Comparison of ENCODE assay signal across 9 mouse cellular contexts in the genomic region with DNA sequence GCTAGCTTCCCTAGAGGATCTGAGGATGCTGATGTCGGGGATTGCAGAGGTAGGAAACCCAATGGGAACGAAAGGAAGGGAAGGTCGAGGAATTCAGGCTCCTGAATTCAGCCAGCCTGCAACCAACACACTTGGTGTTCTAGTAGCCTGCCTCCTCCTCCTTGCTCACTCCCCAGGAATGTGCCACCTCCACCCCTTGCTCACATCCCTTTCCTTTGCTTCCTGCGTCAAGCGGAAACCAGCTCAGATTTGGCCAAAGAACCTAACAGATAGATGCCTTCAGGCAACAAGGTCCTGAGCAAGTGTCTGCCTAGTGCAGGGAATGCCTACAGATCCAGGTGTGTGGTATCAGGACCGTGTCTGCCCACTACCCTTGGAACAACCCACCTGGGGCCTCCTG. TPM values are rescaled to one million over a fixed set of nuclear protein-coding genes. Genes with fewer than 3 reads are reported as not detected.
DNase-seq lines count a peak whose midpoint lies in the region; ATAC-seq and TF ChIP-seq lines count a peak whose summit lies in the region.
"Had no signal": no experiment of that assay in that cellular context is flagged by ENCODE, and none has a peak within 500 bp of the region (broad histone marks: within the 10 kb centered on the region; RNA-seq: fewer than 3 reads in every experiment).

No protein-coding gene starts in this region.

- no peaks in the 10 kb centered on the region for H3K9me3 ChIP-seq in liver, postnatal 0 days (ENCODE audit: low read length)
- no peaks in the 10 kb centered on the region for H3K9me3 ChIP-seq in liver, embryonic 12.5 days (replicated peaks)
- no peaks in the 10 kb centered on the region for H3K9me3 ChIP-seq in hindbrain, embryonic 10.5 days
- no peaks in the 10 kb centered on the region for H3K9me3 ChIP-seq in lung, embryonic 14.5 days (ENCODE audit: low read depth, low read length)
- H3K9me3 ChIP-seq in stomach, embryonic 15.5 days, result no peaks in the 10 kb centered on the region

- H3K4me2 ChIP-seq in liver, postnatal 0 days (ENCODE audit: low read depth, low read length), result no peak overlapping the region
- no peak overlapping the region for H3K4me2 ChIP-seq in liver, embryonic 12.5 days
- no peak overlapping the region for H3K4me2 ChIP-seq in lung, embryonic 14.5 days
- H3K4me2 ChIP-seq in stomach, embryonic 15.5 days, result no peak overlapping the region

- H3K27me3 ChIP-seq in liver, postnatal 0 days (ENCODE audit: insufficient read depth, low read length), result peaks cover 26% of the 10 kb centered on the region
- H3K27me3 ChIP-seq in liver, embryonic 12.5 days (replicated peaks), result peaks cover 52% of the 10 kb centered on the region
- peaks cover 21% of the 10 kb centered on the region; the same call in 1 of the 2 replicates for H3K27me3 ChIP-seq in hindbrain, embryonic 10.5 days (ENCODE audit: insufficient read depth, poor library complexity, severe bottlenecking)
- peaks cover 35% of the 10 kb centered on the region for H3K27me3 ChIP-seq in lung, embryonic 14.5 days (ENCODE audit: insufficient read depth, low read length)
- peaks cover 26% of the 10 kb centered on the region for H3K27me3 ChIP-seq in stomach, embryonic 15.5 days (replicated peaks)

- no peak for TF ChIP-seq CTCF in liver, postnatal 0 days (IDR thresholded peaks at IDR 0.05; ENCODE audit: low read depth)
- TF ChIP-seq CTCF in lung, embryonic 14.5 days (IDR thresholded peaks at IDR 0.05; ENCODE audit: low read depth), result no peak

- WGBS in liver, postnatal 0 days (ENCODE audit: insufficient replicate concordance), result 65% methylated on average over 6 of the region's 6 CpGs
- WGBS in liver, embryonic 12.5 days (ENCODE audit: insufficient replicate concordance), result 52% methylated on average over 6 of the region's 6 CpGs
- 66% methylated on average over 6 of the region's 6 CpGs for WGBS in hindbrain, embryonic 10.5 days
- WGBS in lung, embryonic 14.5 days, result 49% methylated on average over 6 of the region's 6 CpGs
- WGBS in stomach, embryonic 15.5 days, result 56% methylated on average over 6 of the region's 6 CpGs

- ATAC-seq in liver, postnatal 0 days, result no peak
- no peak for ATAC-seq in liver, embryonic 12.5 days
- ATAC-seq in lung, embryonic 14.5 days (ENCODE audit: insufficient read depth), result no peak
- no peak for ATAC-seq in stomach, embryonic 15.5 days (ENCODE audit: insufficient read depth, low FRiP score, low read depth)
- ATAC-seq: Patski had no signal

- H3K4me1 ChIP-seq in liver, postnatal 0 days (ENCODE audit: insufficient read depth), result peaks cover 40% of the 10 kb centered on the region
- H3K4me1 ChIP-seq in liver, embryonic 12.5 days, result peaks cover 93% of the 10 kb centered on the region
- peaks cover 89% of the 10 kb centered on the region for H3K4me1 ChIP-seq in hindbrain, embryonic 10.5 days (replicated peaks)
- peaks cover 15% of the 10 kb centered on the region for H3K4me1 ChIP-seq in lung, embryonic 14.5 days (ENCODE audit: insufficient read depth)
- peaks cover 57% of the 10 kb centered on the region for H3K4me1 ChIP-seq in stomach, embryonic 15.5 days

- no peak for TF ChIP-seq EP300 in liver, postnatal 0 days (IDR thresholded peaks at IDR 0.05; ENCODE audit: low read depth)

- H3K27ac ChIP-seq in liver, postnatal 0 days (ENCODE audit: low read depth), result no peak overlapping the region
- H3K27ac ChIP-seq in liver, embryonic 12.5 days, result no peak overlapping the region
- H3K27ac ChIP-seq in hindbrain, embryonic 10.5 days, result peak overlapping the region; percentile 98
- H3K27ac ChIP-seq in lung, embryonic 14.5 days (ENCODE audit: low read depth), result no peak overlapping the region
- H3K27ac ChIP-seq in stomach, embryonic 15.5 days, result peak overlapping the region; percentile 61; the same call in 1 of the 2 replicates

- H3K9ac ChIP-seq in liver, postnatal 0 days (replicated peaks), result no peak overlapping the region
- no peak overlapping the region for H3K9ac ChIP-seq in liver, embryonic 12.5 days
- H3K9ac ChIP-seq in lung, embryonic 14.5 days, result no peak overlapping the region
- H3K9ac ChIP-seq in stomach, embryonic 15.5 days, result no peak overlapping the region

- DNase-seq in liver, postnatal 0 days, result peak; percentile 15
- no peak for DNase-seq in hindbrain, embryonic 10.5 days (ENCODE audit: low spot score)
- peak; percentile 30 for DNase-seq in lung, embryonic 14.5 days
- no peak for DNase-seq in adipocyte (ENCODE audit: low spot score)
- DNase-seq in spleen, postnatal 36 days (ENCODE audit: low spot score in 2 of 2), result no peak
- DNase-seq in cerebellum, adult 8-10 months, result no peak

- no peak overlapping the region for H3K4me3 ChIP-seq in liver, postnatal 0 days (ENCODE audit: low read depth, low read length)
- H3K4me3 ChIP-seq in liver, embryonic 12.5 days, result no peak overlapping the region
- H3K4me3 ChIP-seq in hindbrain, embryonic 10.5 days, result peak overlapping the region; percentile 45
- H3K4me3 ChIP-seq in lung, embryonic 14.5 days (ENCODE audit: low read depth, low read length), result no peak overlapping the region
- no peak overlapping the region for H3K4me3 ChIP-seq in stomach, embryonic 15.5 days (replicated peaks)

- no peaks in the 10 kb centered on the region for H3K36me3 ChIP-seq in liver, postnatal 0 days (replicated peaks; ENCODE audit: insufficient read depth, low read length)
- no peaks in the 10 kb centered on the region for H3K36me3 ChIP-seq in liver, embryonic 12.5 days
- no peaks in the 10 kb centered on the region for H3K36me3 ChIP-seq in hindbrain, embryonic 10.5 days
- H3K36me3 ChIP-seq in lung, embryonic 14.5 days (ENCODE audit: insufficient read depth), result no peaks in the 10 kb centered on the region
- H3K36me3 ChIP-seq in stomach, embryonic 15.5 days, result no peaks in the 10 kb centered on the region

RNA-seq across cellular contexts. Expression of gene Nrarp, which starts 4.0 kb away (rescaled TPM):
- polyA plus RNA-seq in liver, postnatal 0 days (2015; fragmentation: Nextera tagmentation; extraction: Ambion mirVana), result 1.3 and 1.7 TPM in 2 replicates
- 5.9 and 6.2 TPM in 2 replicates for polyA plus RNA-seq in liver, embryonic 12.5 days (2016; fragmentation: Nextera tagmentation; extraction: Ambion mirVana)
- polyA plus RNA-seq in hindbrain, embryonic 10.5 days (2016; fragmentation: Nextera tagmentation; extraction: Ambion mirVana), result 77.4 and 108 TPM in 2 replicates
- polyA plus RNA-seq in lung, embryonic 14.5 days (2014; fragmentation: Nextera tagmentation; extraction: Ambion mirVana), result 13.7 and 14.9 TPM in 2 replicates
- polyA plus RNA-seq in stomach, embryonic 15.5 days (2015; fragmentation: Nextera tagmentation; extraction: Ambion mirVana), result 16.9 and 17.1 TPM in 2 replicates

RNA-seq across cellular contexts. Expression of gene Tor4a, which starts 20.1 kb away (rescaled TPM):
- 5.4 and 6.0 TPM in 2 replicates for polyA plus RNA-seq in liver, postnatal 0 days (2015; fragmentation: Nextera tagmentation; extraction: Ambion mirVana)
- polyA plus RNA-seq in liver, embryonic 12.5 days (2016; fragmentation: Nextera tagmentation; extraction: Ambion mirVana), result 7.2 and 7.4 TPM in 2 replicates
- polyA plus RNA-seq in hindbrain, embryonic 10.5 days (2016; fragmentation: Nextera tagmentation; extraction: Ambion mirVana), result 2.6 and 2.7 TPM in 2 replicates
- 7.5 and 8.2 TPM in 2 replicates for polyA plus RNA-seq in lung, embryonic 14.5 days (2014; fragmentation: Nextera tagmentation; extraction: Ambion mirVana)
- 15.5 and 17.2 TPM in 2 replicates for polyA plus RNA-seq in stomach, embryonic 15.5 days (2015; fragmentation: Nextera tagmentation; extraction: Ambion mirVana)

RNA-seq across cellular contexts. Expression of gene Nelfb, which starts 34.7 kb away (rescaled TPM):
- 19.3 and 22.3 TPM in 2 replicates for polyA plus RNA-seq in liver, postnatal 0 days (2015; fragmentation: Nextera tagmentation; extraction: Ambion mirVana)
- polyA plus RNA-seq in liver, embryonic 12.5 days (2016; fragmentation: Nextera tagmentation; extraction: Ambion mirVana), result 56.7 and 61.5 TPM in 2 replicates
- polyA plus RNA-seq in hindbrain, embryonic 10.5 days (2016; fragmentation: Nextera tagmentation; extraction: Ambion mirVana), result 123 and 132 TPM in 2 replicates
- polyA plus RNA-seq in lung, embryonic 14.5 days (2014; fragmentation: Nextera tagmentation; extraction: Ambion mirVana), result 96.6 and 108 TPM in 2 replicates
- polyA plus RNA-seq in stomach, embryonic 15.5 days (2015; fragmentation: Nextera tagmentation; extraction: Ambion mirVana), result 105 and 106 TPM in 2 replicates

RNA-seq across cellular contexts. Expression of gene Stpg3, which starts 37.9 kb away (rescaled TPM):
- not detected in 2 replicates for polyA plus RNA-seq in liver, postnatal 0 days (2015; fragmentation: Nextera tagmentation; extraction: Ambion mirVana)
- not detected in 2 replicates for polyA plus RNA-seq in liver, embryonic 12.5 days (2016; fragmentation: Nextera tagmentation; extraction: Ambion mirVana)
- polyA plus RNA-seq in hindbrain, embryonic 10.5 days (2016; fragmentation: Nextera tagmentation; extraction: Ambion mirVana), result not detected in 2 replicates
- not detected in 2 replicates for polyA plus RNA-seq in lung, embryonic 14.5 days (2014; fragmentation: Nextera tagmentation; extraction: Ambion mirVana)
- 0.18 TPM in 1 of 2 replicates, not detected in the other for polyA plus RNA-seq in stomach, embryonic 15.5 days (2015; fragmentation: Nextera tagmentation; extraction: Ambion mirVana)

RNA-seq across cellular contexts. Expression of gene Fam166a, which starts 42.0 kb away (rescaled TPM):
- polyA plus RNA-seq in liver, postnatal 0 days (2015; fragmentation: Nextera tagmentation; extraction: Ambion mirVana), result not detected in 2 replicates
- 1.2 TPM in 1 of 2 replicates, not detected in the other for polyA plus RNA-seq in liver, embryonic 12.5 days (2016; fragmentation: Nextera tagmentation; extraction: Ambion mirVana)
- polyA plus RNA-seq in hindbrain, embryonic 10.5 days (2016; fragmentation: Nextera tagmentation; extraction: Ambion mirVana), result not detected in 2 replicates
- polyA plus RNA-seq in lung, embryonic 14.5 days (2014; fragmentation: Nextera tagmentation; extraction: Ambion mirVana), result 0.47 TPM in 1 of 2 replicates, not detected in the other
- polyA plus RNA-seq in stomach, embryonic 15.5 days (2015; fragmentation: Nextera tagmentation; extraction: Ambion mirVana), result 0.92 and 1.5 TPM in 2 replicates

Comparison
In these comparisons a context has a peak if more than half of its experiments do, and no peak if none do; other contexts are left out.
1. DNase-seq: peak in liver, postnatal 0 days (single experiment) and lung, embryonic 14.5 days (single experiment); none in hindbrain, embryonic 10.5 days (single experiment), adipocyte (single experiment), spleen, postnatal 36 days (0 of 2) and cerebellum, adult 8-10 months (single experiment).
2. H3K27ac ChIP-seq: peak in hindbrain, embryonic 10.5 days (single experiment) and stomach, embryonic 15.5 days (single experiment); none in liver, postnatal 0 days (single experiment), liver, embryonic 12.5 days (single experiment) and lung, embryonic 14.5 days (single experiment).